Mouse (Mus musculus): ENCODE data around the gene Ccdc87.

- TF ChIP-seq CTCF (IDR thresholded peaks at IDR 0.05), result no peak
- TF ChIP-seq EP300 (IDR thresholded peaks at IDR 0.05), result no peak
Observed at GRCm38 (mm10) chr19:4879324-4879703, 40.1 kb downstream of the Ccdc87 start.
